Mouse (Mus musculus): ENCODE measurements around the gene Krtap19-9b. TPM values are rescaled to one million over a fixed set of nuclear protein-coding genes. Genes with fewer than 3 reads are reported as not detected.

The Krtap19-9b gene
- polyA plus RNA-seq (2012; rRNA removed) = not detected in 2 replicates

DNA sequence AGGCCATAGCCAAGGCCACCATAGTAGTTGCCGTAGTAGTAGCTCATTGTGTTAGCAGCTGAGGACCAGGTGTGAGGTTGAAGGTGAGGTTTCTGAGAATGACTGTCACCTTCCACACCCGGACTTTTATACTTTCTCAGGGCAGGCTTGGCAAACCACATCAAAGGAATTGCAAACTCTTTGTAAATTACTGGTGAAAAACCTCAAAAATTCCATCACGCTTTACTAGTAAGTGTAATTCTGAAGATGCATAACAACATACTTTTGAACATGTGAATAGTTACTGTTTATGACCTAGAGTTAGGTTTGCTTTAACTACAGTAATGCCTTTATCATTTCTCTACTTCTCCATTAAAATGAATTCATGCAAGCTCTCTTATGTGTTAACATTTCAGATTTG lies at the start of gene Krtap19-9b:
Gene Krtap19-9b (minus strand): TSS at position 101 of the 400 bp plus-strand sequence.
- WGBS = 48% methylated on average over 3 of the region's 3 CpGs
- Histone ChIP-seq H3K27ac (ENCODE audit: control insufficient read depth, insufficient read depth, low read length) (no peak within 1 kb of the TSS), H3K27me3 (ENCODE audit: control insufficient read depth, insufficient read depth, low read length) (no peaks in the 10 kb centered on the region), H3K4me3 (ENCODE audit: control insufficient read depth, insufficient read depth, low read length) (no peak within 1 kb of the TSS), H3K4me1 (replicated peaks; ENCODE audit: control insufficient read depth, insufficient read depth, low read length) (no peaks in the 10 kb centered on the region), H3K36me3 (ENCODE audit: control insufficient read depth, insufficient read depth, low read length) (no peaks in the 10 kb centered on the region)
- no peak for TF ChIP-seq POLR2A (IDR thresholded peaks at IDR 0.05; ENCODE audit: control insufficient read depth, extremely low read depth, insufficient read depth, low read length, poor library complexity)
- TF ChIP-seq CTCF (IDR thresholded peaks at IDR 0.05; ENCODE audit: borderline replicate concordance, control insufficient read depth, extremely low read depth, insufficient read depth, low read length, poor library complexity) = no peak
- DNase-seq = no peak

DNA sequence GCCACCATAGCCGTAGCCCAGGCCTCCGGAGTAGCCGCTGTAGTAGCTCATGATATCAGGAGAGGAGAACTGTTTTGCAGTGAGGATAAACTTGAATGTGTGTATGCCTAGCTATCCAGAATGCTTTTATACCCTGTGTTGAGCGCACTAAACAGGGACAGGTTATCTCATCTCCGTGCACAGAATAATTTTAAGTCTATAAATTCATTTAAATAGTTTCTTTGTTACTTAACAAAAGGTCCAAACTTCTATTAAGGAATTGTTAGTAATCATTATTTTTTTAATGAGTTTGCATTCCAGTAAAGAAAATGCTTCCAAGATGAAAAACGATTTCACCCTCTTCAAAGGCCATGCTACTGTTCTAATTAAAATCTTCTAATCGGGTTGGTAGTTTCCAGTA lies 30.7 kb upstream of the Krtap19-9b start, which contains the start of gene Krtap16-3:
Gene Krtap16-3 (minus strand): TSS at position 101 of the 400 bp plus-strand sequence.
- WGBS = 93% methylated on average over 7 of the region's 7 CpGs
- no peak for DNase-seq
- H3K27me3 ChIP-seq (ENCODE audit: control insufficient read depth, insufficient read depth, low read length) = no peaks in the 10 kb centered on the region
- no peak within 1 kb of the TSS for H3K4me3 ChIP-seq (ENCODE audit: control insufficient read depth, insufficient read depth, low read length)
- no peaks in the 10 kb centered on the region for H3K4me1 ChIP-seq (replicated peaks; ENCODE audit: control insufficient read depth, insufficient read depth, low read length)
- H3K27ac ChIP-seq (ENCODE audit: control insufficient read depth, insufficient read depth, low read length) = no peak within 1 kb of the TSS
- TF ChIP-seq CTCF (IDR thresholded peaks at IDR 0.05; ENCODE audit: borderline replicate concordance, control insufficient read depth, extremely low read depth, insufficient read depth, low read length, poor library complexity) (no peak), POLR2A (IDR thresholded peaks at IDR 0.05; ENCODE audit: control insufficient read depth, extremely low read depth, insufficient read depth, low read length, poor library complexity) (no peak)
- H3K36me3 ChIP-seq (ENCODE audit: control insufficient read depth, insufficient read depth, low read length) = no peaks in the 10 kb centered on the region

DNA sequence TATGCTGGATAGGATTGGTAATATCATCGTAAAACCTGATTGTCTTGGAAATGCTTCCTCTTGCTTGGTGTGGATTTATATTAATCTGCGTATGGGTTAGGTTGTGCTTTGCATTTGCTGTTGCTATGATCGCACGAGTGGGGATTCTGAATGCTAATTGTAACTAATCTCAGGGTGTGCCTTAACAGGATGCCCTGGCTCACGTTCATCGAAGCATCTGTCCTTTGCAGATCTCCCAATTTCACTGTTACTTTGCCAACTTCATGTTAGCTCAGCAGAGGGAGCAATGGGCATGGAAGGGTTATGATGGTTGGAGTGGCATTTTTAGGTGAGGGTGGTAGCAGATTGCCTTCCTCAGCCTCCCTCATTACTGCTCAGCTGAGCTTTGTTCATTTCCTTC lies 9.0 kb upstream of the Krtap19-9b start:
- Histone ChIP-seq H3K27ac (ENCODE audit: control insufficient read depth, insufficient read depth, low read length) (no peak overlapping the region), H3K36me3 (ENCODE audit: control insufficient read depth, insufficient read depth, low read length) (no peaks in the 10 kb centered on the region), H3K4me1 (replicated peaks; ENCODE audit: control insufficient read depth, insufficient read depth, low read length) (no peaks in the 10 kb centered on the region), H3K4me3 (ENCODE audit: control insufficient read depth, insufficient read depth, low read length) (no peak overlapping the region), H3K27me3 (ENCODE audit: control insufficient read depth, insufficient read depth, low read length) (no peaks in the 10 kb centered on the region)
- no peak for TF ChIP-seq CTCF (IDR thresholded peaks at IDR 0.05; ENCODE audit: borderline replicate concordance, control insufficient read depth, extremely low read depth, insufficient read depth, low read length, poor library complexity)
- 92% methylated on average over 6 of the region's 6 CpGs for WGBS
- DNase-seq = no peak

GRCm38 (mm10) chr16:88938252-88938651 lies 6.2 kb upstream of the Krtap19-9b start:
- TF ChIP-seq CTCF (IDR thresholded peaks at IDR 0.05; ENCODE audit: borderline replicate concordance, control insufficient read depth, extremely low read depth, insufficient read depth, low read length, poor library complexity) (no peak), POLR2A (IDR thresholded peaks at IDR 0.05; ENCODE audit: control insufficient read depth, extremely low read depth, insufficient read depth, low read length, poor library complexity) (no peak)
- no peaks in the 10 kb centered on the region for H3K27me3 ChIP-seq (ENCODE audit: control insufficient read depth, insufficient read depth, low read length)
- WGBS = 76% methylated on average over 7 of the region's 7 CpGs
- no peak for DNase-seq
- no peaks in the 10 kb centered on the region for H3K36me3 ChIP-seq (ENCODE audit: control insufficient read depth, insufficient read depth, low read length)
- no peak overlapping the region for H3K27ac ChIP-seq (ENCODE audit: control insufficient read depth, insufficient read depth, low read length)
- no peak overlapping the region for H3K4me3 ChIP-seq (ENCODE audit: control insufficient read depth, insufficient read depth, low read length)
- no peaks in the 10 kb centered on the region for H3K4me1 ChIP-seq (replicated peaks; ENCODE audit: control insufficient read depth, insufficient read depth, low read length)

DNA sequence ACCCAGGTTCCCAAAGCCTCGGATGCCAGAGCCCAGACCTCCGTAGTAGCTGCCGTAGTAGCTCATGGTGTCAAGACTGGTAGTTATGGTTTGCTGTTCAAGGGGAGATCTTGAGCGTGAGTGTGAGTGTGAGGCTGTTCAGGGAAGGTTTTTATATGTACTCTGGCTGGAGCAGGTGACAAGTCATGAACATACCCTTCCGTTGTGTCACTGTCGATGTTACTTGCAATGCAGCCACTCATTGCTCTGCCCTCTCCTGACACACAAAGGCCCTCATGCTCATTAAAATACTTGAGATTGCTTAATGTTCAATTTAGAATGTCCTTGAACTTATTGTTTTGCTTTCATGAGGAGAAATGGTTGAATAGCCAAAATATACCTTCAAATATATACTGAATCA lies 35.7 kb downstream of the Krtap19-9b start, which contains the start of gene Krtap19-5:
Gene Krtap19-5 (minus strand): TSS at position 101 of the 400 bp plus-strand sequence.
- no peak within 1 kb of the TSS for H3K4me3 ChIP-seq (ENCODE audit: control insufficient read depth, insufficient read depth, low read length)

DNA sequence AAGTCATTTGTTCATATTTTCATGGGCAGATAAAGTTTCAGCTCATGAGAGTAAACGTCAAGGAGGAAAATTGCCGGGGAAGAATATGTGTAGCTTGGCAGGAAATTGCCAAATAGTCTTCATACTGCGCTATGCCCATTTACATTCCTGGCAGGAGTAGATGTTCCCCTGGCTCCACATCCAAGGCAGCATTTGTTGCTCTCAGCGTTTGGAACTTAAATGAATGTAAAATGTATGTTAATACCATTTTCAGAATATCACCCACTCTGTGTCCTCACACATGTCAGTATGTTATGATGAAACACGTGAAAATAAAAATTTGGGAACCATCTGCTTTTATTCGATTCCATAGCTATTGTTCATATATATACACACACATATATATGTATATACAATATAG lies 45.2 kb downstream of the Krtap19-9b start:
- Histone ChIP-seq H3K4me1 (replicated peaks; ENCODE audit: control insufficient read depth, insufficient read depth, low read length) (no peaks in the 10 kb centered on the region), H3K4me3 (ENCODE audit: control insufficient read depth, insufficient read depth, low read length) (no peak overlapping the region), H3K36me3 (ENCODE audit: control insufficient read depth, insufficient read depth, low read length) (no peaks in the 10 kb centered on the region), H3K27me3 (ENCODE audit: control insufficient read depth, insufficient read depth, low read length) (no peaks in the 10 kb centered on the region), H3K27ac (ENCODE audit: control insufficient read depth, insufficient read depth, low read length) (no peak overlapping the region)
- no peak for TF ChIP-seq CTCF (IDR thresholded peaks at IDR 0.05; ENCODE audit: borderline replicate concordance, control insufficient read depth, extremely low read depth, insufficient read depth, low read length, poor library complexity)
- TF ChIP-seq POLR2A (IDR thresholded peaks at IDR 0.05; ENCODE audit: control insufficient read depth, extremely low read depth, insufficient read depth, low read length, poor library complexity) = no peak
- no peak for DNase-seq
- WGBS = 90% methylated on average over 6 of the region's 6 CpGs

More for the DNA sequence above, 35.7 kb downstream of the Krtap19-9b start, which contains the start of gene Krtap19-5:
- WGBS = 95% methylated on average over 6 of the region's 6 CpGs
- Histone ChIP-seq H3K4me1 (replicated peaks; ENCODE audit: control insufficient read depth, insufficient read depth, low read length) (no peaks in the 10 kb centered on the region), H3K36me3 (ENCODE audit: control insufficient read depth, insufficient read depth, low read length) (no peaks in the 10 kb centered on the region), H3K27me3 (ENCODE audit: control insufficient read depth, insufficient read depth, low read length) (no peaks in the 10 kb centered on the region), H3K27ac (ENCODE audit: control insufficient read depth, insufficient read depth, low read length) (no peak within 1 kb of the TSS)
- TF ChIP-seq CTCF (IDR thresholded peaks at IDR 0.05; ENCODE audit: borderline replicate concordance, control insufficient read depth, extremely low read depth, insufficient read depth, low read length, poor library complexity) (no peak), POLR2A (IDR thresholded peaks at IDR 0.05; ENCODE audit: control insufficient read depth, extremely low read depth, insufficient read depth, low read length, poor library complexity) (no peak)
- DNase-seq = no peak

DNA sequence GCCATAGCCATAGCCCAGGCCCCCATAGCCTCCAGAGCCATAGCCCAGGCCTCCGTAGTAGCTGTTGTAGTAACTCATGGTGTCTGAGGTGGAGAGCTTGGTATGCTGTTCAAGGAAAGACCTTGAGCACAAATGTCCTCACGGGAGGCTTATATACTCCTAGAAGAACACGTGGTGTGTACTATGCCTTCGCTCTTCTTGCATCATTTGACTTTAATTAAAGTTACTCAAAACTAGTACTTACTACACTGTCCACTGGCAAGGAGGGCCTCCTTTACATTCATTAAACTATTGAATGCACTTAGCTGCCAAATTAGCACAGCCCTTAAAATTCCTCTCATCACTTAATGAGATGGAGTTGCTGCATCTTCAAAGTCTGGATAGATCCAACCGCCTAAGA lies 47.1 kb downstream of the Krtap19-9b start, which contains the start of gene Krtap19-4:
Gene Krtap19-4 (minus strand): TSS at position 101 of the 400 bp plus-strand sequence.
- WGBS = 93% methylated on average over 5 of the region's 5 CpGs
- no peaks in the 10 kb centered on the region for H3K27me3 ChIP-seq (ENCODE audit: control insufficient read depth, insufficient read depth, low read length)
- H3K27ac ChIP-seq (ENCODE audit: control insufficient read depth, insufficient read depth, low read length) = no peak within 1 kb of the TSS
- no peaks in the 10 kb centered on the region for H3K36me3 ChIP-seq (ENCODE audit: control insufficient read depth, insufficient read depth, low read length)
- H3K4me3 ChIP-seq (ENCODE audit: control insufficient read depth, insufficient read depth, low read length) = no peak within 1 kb of the TSS
- DNase-seq = no peak
- no peak for TF ChIP-seq CTCF (IDR thresholded peaks at IDR 0.05; ENCODE audit: borderline replicate concordance, control insufficient read depth, extremely low read depth, insufficient read depth, low read length, poor library complexity)
- no peaks in the 10 kb centered on the region for H3K4me1 ChIP-seq (replicated peaks; ENCODE audit: control insufficient read depth, insufficient read depth, low read length)

Other genes starting within 250 kb of the Krtap19-9b start
- not detected in 2 replicates for gene 2310061N02Rik, start 224.3 kb downstream of the Krtap19-9b start, polyA plus RNA-seq (2012; rRNA removed)
- gene Krtap13-1, start 203.4 kb downstream of the Krtap19-9b start, polyA plus RNA-seq (2012; rRNA removed) = not detected in 2 replicates
- not detected in 2 replicates for gene Krtap13, start 180.6 kb downstream of the Krtap19-9b start, polyA plus RNA-seq (2012; rRNA removed)
- not detected in 2 replicates for gene 2310034C09Rik, start 173.4 kb downstream of the Krtap19-9b start, polyA plus RNA-seq (2012; rRNA removed)
- gene 2310057N15Rik, start 158.1 kb downstream of the Krtap19-9b start, polyA plus RNA-seq (2012; rRNA removed) = not detected in 2 replicates
- not detected in 2 replicates for gene Gm5965, start 154.4 kb downstream of the Krtap19-9b start, polyA plus RNA-seq (2012; rRNA removed)
- not detected in 2 replicates for gene Gm20741, start 120.0 kb downstream of the Krtap19-9b start, polyA plus RNA-seq (2012; rRNA removed)
- not detected in 2 replicates for gene Krtap15, start 112.0 kb downstream of the Krtap19-9b start, polyA plus RNA-seq (2012; rRNA removed)
- not detected in 2 replicates for gene Krtap14, start 106.1 kb downstream of the Krtap19-9b start, polyA plus RNA-seq (2012; rRNA removed)
- not detected in 2 replicates for gene Krtap19-1, start 62.9 kb downstream of the Krtap19-9b start, polyA plus RNA-seq (2012; rRNA removed)
- not detected in 2 replicates for gene Krtap19-2, start 58.0 kb downstream of the Krtap19-9b start, polyA plus RNA-seq (2012; rRNA removed)
- not detected in 2 replicates for gene Krtap19-3, start 54.2 kb downstream of the Krtap19-9b start, polyA plus RNA-seq (2012; rRNA removed)
- gene Krtap19-4, start 47.2 kb downstream of the Krtap19-9b start, polyA plus RNA-seq (2012; rRNA removed) = not detected in 2 replicates
- not detected in 2 replicates for gene Krtap19-5, start 35.8 kb downstream of the Krtap19-9b start, polyA plus RNA-seq (2012; rRNA removed)
- gene Krtap16-3, start 30.6 kb upstream of the Krtap19-9b start, polyA plus RNA-seq (2012; rRNA removed) = not detected in 2 replicates
- gene Krtap22-2, start 78.5 kb upstream of the Krtap19-9b start, polyA plus RNA-seq (2012; rRNA removed) = not detected in 2 replicates
- not detected in 2 replicates for gene Gm10229, start 83.0 kb upstream of the Krtap19-9b start, polyA plus RNA-seq (2012; rRNA removed)
- not detected in 2 replicates for gene Krtap6-1, start 99.4 kb upstream of the Krtap19-9b start, polyA plus RNA-seq (2012; rRNA removed)
- gene Gm10228, start 109.2 kb upstream of the Krtap19-9b start, polyA plus RNA-seq (2012; rRNA removed) = not detected in 2 replicates
- gene Krtap6-5, start 115.6 kb upstream of the Krtap19-9b start, polyA plus RNA-seq (2012; rRNA removed) = not detected in 2 replicates
- not detected in 2 replicates for gene 1110025L11Rik, start 131.7 kb upstream of the Krtap19-9b start, polyA plus RNA-seq (2012; rRNA removed)
- not detected in 2 replicates for gene Krtap6-3, start 151.8 kb upstream of the Krtap19-9b start, polyA plus RNA-seq (2012; rRNA removed)
- not detected in 2 replicates for gene Gm6358, start 208.6 kb upstream of the Krtap19-9b start, polyA plus RNA-seq (2012; rRNA removed)
- gene Gm10061, start 218.8 kb upstream of the Krtap19-9b start, polyA plus RNA-seq (2012; rRNA removed) = not detected in 2 replicates
- not detected in 2 replicates for gene Gm9789, start 225.7 kb upstream of the Krtap19-9b start, polyA plus RNA-seq (2012; rRNA removed)
- not detected in 2 replicates for gene Gm7735, start 237.2 kb upstream of the Krtap19-9b start, polyA plus RNA-seq (2012; rRNA removed)
- gene 1110057P08Rik, start 242.5 kb upstream of the Krtap19-9b start, polyA plus RNA-seq (2012; rRNA removed) = not detected in 2 replicates

Data from thymus, adult 2 months (tissue).